Mouse (Mus musculus) C2C12 (cell line): ENCODE measurements around the gene Teddm1b.

Experiments
- CTCF ChIP-seq: IDR thresholded peaks from one replicate; pipeline ENCODE4 v1.5.1; 2011; ENCODE audit not compliant: control insufficient read depth, insufficient read depth, insufficient read length
- MAX ChIP-seq: IDR thresholded peaks from one replicate; pipeline ENCODE4 v1.6.1; 2011; ENCODE audit warnings: mild to moderate bottlenecking, control low read depth
- MYOG ChIP-seq: IDR thresholded peaks from one replicate; pipeline ENCODE4 v1.6.1; 2011; ENCODE audit not compliant: control insufficient read depth, insufficient read length; ENCODE audit errors: extremely low read depth
- USF1 ChIP-seq: IDR thresholded peaks from one replicate; pipeline ENCODE4 v1.6.1; 2011; ENCODE audit warnings: low read depth, mild to moderate bottlenecking, control low read depth, moderate library complexity

DNA sequence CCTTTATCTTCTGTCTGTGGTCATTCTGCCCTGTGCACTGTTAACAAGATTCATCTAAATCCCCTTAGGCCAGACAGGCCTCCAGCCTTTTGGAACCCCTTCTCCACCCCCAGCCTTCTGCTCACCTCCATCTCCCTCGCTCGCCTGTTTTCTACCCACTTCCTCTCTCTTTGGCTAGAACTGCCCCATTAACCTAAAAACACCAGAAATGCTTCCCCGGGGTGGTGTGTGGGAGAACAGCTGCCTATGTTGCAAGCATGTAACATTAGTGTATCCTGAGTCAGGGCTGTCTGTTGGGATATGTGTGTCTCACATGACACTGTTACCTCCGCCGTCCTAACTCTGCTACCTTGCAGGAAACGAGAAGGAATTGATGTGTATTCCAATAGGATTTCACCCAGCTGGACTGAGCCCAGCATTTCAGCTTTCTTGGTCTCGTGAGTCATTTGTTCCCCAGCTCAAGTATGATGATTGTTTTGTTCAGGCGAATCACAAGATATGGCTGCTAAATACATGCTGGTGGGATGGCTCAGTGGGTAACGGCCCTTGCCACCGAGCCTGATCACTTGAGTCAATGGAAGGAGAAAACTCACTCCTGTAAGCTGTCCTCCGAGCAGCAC, 31.9 kb upstream of the Teddm1b start:
- TF ChIP-seq CTCF: no peak
- TF ChIP-seq USF1: no peak
- TF ChIP-seq MAX: no peak
- no peak for TF ChIP-seq MYOG
